Mouse (Mus musculus) thymus, adult 2 months (tissue): ENCODE measurements around the gene Tfb2m.

ENCODE experiments used
- CTCF ChIP-seq: fragments of 200-500 bp; IDR thresholded peaks from 2 replicates; pipeline ENCODE4 v1.5.1; 2012; ENCODE audit warnings: mild to moderate bottlenecking, control low read depth, low read length, moderate library complexity, borderline replicate concordance; ENCODE audit not compliant: control insufficient read depth, poor library complexity, insufficient read depth; ENCODE audit errors: extremely low read depth
- POLR2A ChIP-seq: fragments of 200-500 bp; IDR thresholded peaks from 2 replicates; pipeline ENCODE4 v1.6.1; 2012; ENCODE audit warnings: mild to moderate bottlenecking, low read length, control low read depth, moderate library complexity; ENCODE audit not compliant: control insufficient read depth, poor library complexity, insufficient read depth; ENCODE audit errors: extremely low read depth

- TF ChIP-seq POLR2A (0 out of 2 replicates have a peak, but pooled peaks have one; percentile 29), CTCF (peak; percentile 92)
These were observed 28.2 kb downstream of the Tfb2m start, which contains the start of gene Smyd3 for GRCm38 (mm10) chr1:179517713-179518465.
